Mouse (Mus musculus) urinary bladder, postnatal 4 days (tissue): ENCODE data around the gene Pomt1.

ENCODE experiments used
- DNase-seq, 2 experiments: peaks; one replicate each; pipeline ENCODE4 v3.0.0; 2021 to 2022; ENCODE audit warnings: low spot score in 2 of 2

The Pomt1 gene

GRCm38 (mm10) chr2:32221577-32221976, 14.8 kb upstream of the Pomt1 start:
- no peak for DNase-seq

- DNase-seq, result no peak
Measured at GRCm38 (mm10) chr2:32222057-32222456, 14.3 kb upstream of the Pomt1 start.

- no peak for DNase-seq
Measured at GRCm38 (mm10) chr2:32235433-32235832, 957 bp upstream of the Pomt1 start.

- DNase-seq, result peak in 1 of 2 experiments; percentile 42
Measured at GRCm38 (mm10) chr2:32236760-32237487, 534 bp downstream of the Pomt1 start.

GRCm38 (mm10) chr2:32237571-32237970, 1.2 kb downstream of the Pomt1 start:
- no peak for DNase-seq

- no peak for DNase-seq
Measured at GRCm38 (mm10) chr2:32238708-32239435, 2.5 kb downstream of the Pomt1 start.

GRCm38 (mm10) chr2:32240591-32240990, 4.2 kb downstream of the Pomt1 start:
- no peak for DNase-seq

- DNase-seq, result no peak
Measured at GRCm38 (mm10) chr2:32242986-32243385, 6.6 kb downstream of the Pomt1 start.

- no peak for DNase-seq
Measured at GRCm38 (mm10) chr2:32246741-32247140, 10.4 kb downstream of the Pomt1 start.

GRCm38 (mm10) chr2:32248377-32249361, 12.3 kb downstream of the Pomt1 start:
- DNase-seq, result no peak

- DNase-seq, result no peak
Measured at GRCm38 (mm10) chr2:32251791-32252527, 15.6 kb downstream of the Pomt1 start.

- no peak for DNase-seq
Measured at GRCm38 (mm10) chr2:32252658-32253057, 16.3 kb downstream of the Pomt1 start.

- DNase-seq, result no peak
Measured at GRCm38 (mm10) chr2:32253352-32253751, 17.0 kb downstream of the Pomt1 start.

- DNase-seq, result no peak
Measured at GRCm38 (mm10) chr2:32254563-32254962, 18.2 kb downstream of the Pomt1 start.

- DNase-seq, result no peak
Measured at GRCm38 (mm10) chr2:32256273-32256672, 19.9 kb downstream of the Pomt1 start.

GRCm38 (mm10) chr2:32258887-32259533, 22.6 kb downstream of the Pomt1 start:
- no peak for DNase-seq

GRCm38 (mm10) chr2:32259657-32260417, 23.4 kb downstream of the Pomt1 start, which contains the start of gene Uck1:
Uck1 (minus strand) TSS chr2:32260159.
- DNase-seq, result peak; percentile 82 to 87

GRCm38 (mm10) chr2:32260635-32261034, 24.2 kb downstream of the Pomt1 start:
- no peak for DNase-seq

GRCm38 (mm10) chr2:32275823-32276222, 39.4 kb downstream of the Pomt1 start:
- DNase-seq, result no peak

GRCm38 (mm10) chr2:32282289-32282688, 45.9 kb downstream of the Pomt1 start:
- no peak for DNase-seq
